Mouse (Mus musculus) brain, embryonic 14.5 days (tissue): ENCODE results near the gene Cdh1. TPM values are rescaled to one million over a fixed set of nuclear protein-coding genes. Genes with fewer than 3 reads are reported as not detected.

Experiments used
- DNase-seq: peaks from one replicate; pipeline ENCODE4 v3.0.0-alpha.2; 2011; ENCODE audit warnings: low read depth
- CTCF ChIP-seq: fragments of 200-500 bp; IDR thresholded peaks from 2 replicates; pipeline ENCODE4 v1.5.1; 2012; ENCODE audit warnings: inconsistent platforms, mild to moderate bottlenecking, moderate library complexity, borderline replicate concordance; ENCODE audit not compliant: insufficient read depth, insufficient read length; ENCODE audit errors: extremely low read depth
- POLR2A ChIP-seq: fragments of 200-500 bp; IDR thresholded peaks from 2 replicates; pipeline ENCODE4 v1.6.1; 2012; ENCODE audit warnings: mild to moderate bottlenecking, inconsistent platforms, borderline replicate concordance; ENCODE audit not compliant: poor library complexity, insufficient read depth, insufficient read length, severe bottlenecking; ENCODE audit errors: extremely low read depth
- polyA plus RNA-seq: library from polyadenylated mRNA; depleted of rRNA; stranded (reverse); fragments of >200 nt; gene quantifications from 2 replicates; pipeline ENCODE4 v1.2.3, GENCODE M21; 2012; rRNA removed

Gene Cdh1
- polyA plus RNA-seq, 1 experiment: 4.3 TPM

DNA sequence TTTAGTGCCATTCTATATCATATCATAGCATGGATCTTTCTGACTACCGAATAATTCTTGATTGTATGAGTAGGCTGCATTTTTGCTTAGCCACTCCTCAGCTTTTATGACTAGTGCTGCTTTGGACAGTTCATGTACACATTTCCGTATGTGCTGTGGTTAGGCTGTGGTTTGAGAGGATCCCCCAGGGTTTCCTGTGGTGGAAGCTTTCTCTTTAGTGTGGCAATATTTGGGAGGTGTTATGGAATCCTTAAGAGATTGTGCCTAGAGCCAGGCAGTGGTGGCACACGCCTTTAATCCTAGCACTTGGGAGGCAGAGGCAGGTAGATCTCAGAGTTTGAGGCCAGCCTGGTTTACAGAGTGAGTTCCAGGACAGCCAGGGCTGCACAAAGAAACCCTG, 98.2 kb downstream of the Cdh1 start:
- TF ChIP-seq POLR2A (no peak), CTCF (no peak)
- no peak for DNase-seq

DNA sequence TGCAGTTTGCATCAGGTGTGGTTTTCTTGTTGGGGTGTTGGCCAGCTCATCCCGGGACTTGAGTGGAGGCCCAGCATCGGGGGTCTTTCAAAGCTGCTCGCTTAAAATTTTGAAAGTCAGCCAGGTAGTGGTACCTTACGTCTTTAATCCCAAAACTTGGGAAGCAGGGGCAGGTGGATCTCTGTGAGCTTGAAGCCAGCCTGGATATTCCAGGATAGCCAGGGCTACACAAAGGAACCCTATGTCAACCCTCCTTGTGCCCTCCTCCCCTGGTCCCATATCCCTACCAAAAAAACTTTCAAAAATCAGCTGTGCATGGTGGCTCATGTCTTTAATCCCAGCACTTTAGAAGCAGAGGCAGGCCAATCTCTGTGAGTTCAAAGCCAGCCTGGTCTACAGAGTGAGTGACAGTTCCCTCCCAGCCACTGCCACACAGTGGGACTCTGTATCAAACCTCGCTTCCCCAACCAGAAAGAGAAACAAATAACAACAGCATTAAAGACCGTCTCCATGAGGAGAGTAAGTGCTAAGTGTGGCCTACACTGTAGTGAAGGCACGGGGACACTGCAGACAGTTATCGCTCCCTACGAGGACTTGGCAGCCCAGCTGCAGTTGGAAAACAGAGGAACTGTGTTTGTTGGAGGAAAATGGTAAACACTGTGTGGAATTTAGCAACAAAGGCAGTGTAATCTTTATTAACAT, 101.2 kb downstream of the Cdh1 start:
- TF ChIP-seq CTCF (no peak), POLR2A (no peak)
- no peak for DNase-seq

DNA sequence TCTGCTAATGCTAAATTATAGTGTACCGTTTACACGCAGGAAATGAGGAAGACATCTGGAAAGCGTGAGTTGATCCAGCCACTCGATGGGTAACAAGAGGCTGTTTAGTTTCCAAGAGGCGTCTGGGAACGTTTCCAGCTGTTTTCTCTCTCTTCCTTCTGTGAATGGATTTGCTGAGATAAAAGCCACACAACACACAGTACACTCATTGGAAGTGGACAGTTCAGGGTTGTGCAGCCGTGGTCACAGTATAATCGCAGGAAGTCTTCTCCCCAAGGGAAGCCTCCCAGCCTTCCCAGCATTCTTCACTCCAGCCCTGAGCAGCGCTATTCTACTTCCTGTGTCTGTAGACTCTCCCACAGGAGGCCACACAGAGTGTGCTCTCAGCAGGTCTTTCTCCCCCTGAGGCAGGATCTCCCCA, 101.8 kb downstream of the Cdh1 start:
- no peak for TF ChIP-seq POLR2A
- TF ChIP-seq CTCF: no peak
- peak; percentile 75 for DNase-seq

DNA sequence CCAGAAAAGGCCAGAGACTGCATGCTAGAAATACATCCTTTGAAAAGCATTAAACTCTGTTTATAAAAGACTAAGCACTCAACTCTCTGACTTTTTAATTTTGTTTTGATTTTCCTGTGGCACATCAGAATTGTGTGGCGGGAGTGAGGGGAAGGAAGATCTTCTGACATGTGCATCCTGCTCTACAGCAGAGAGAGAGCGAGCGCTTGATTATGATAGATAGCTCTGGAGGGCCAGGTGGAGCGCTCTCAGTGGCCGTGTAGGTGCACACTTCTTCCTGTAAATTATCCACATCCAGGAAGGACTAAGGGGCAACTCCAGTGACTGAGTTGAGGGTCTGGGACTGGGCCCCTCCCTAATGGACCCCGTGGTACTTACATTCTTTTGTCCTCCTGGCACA, 103.0 kb downstream of the Cdh1 start:
- no peak for DNase-seq
- TF ChIP-seq CTCF (no peak), POLR2A (no peak)

DNA sequence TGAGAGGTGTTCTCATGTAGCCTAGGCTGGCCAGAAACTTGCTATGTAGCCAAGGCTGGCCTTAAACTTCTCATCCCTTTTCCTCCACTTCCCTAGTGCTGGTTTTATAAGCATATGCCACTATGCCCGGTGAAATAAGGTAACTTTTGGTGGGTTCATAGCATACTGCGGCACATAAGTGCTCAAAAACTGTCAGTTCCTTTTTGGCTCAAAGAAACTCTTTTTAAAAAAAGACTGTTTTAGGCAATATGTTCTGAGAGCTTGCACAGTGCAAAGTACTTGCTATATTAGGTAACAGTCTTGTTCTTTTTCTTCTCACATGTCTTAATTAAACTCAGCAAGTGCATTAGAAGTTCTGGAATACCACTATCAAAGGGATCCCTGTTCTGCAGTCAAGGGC, 106.9 kb downstream of the Cdh1 start:
- no peak for TF ChIP-seq CTCF
- no peak for TF ChIP-seq POLR2A
- DNase-seq: no peak

DNA sequence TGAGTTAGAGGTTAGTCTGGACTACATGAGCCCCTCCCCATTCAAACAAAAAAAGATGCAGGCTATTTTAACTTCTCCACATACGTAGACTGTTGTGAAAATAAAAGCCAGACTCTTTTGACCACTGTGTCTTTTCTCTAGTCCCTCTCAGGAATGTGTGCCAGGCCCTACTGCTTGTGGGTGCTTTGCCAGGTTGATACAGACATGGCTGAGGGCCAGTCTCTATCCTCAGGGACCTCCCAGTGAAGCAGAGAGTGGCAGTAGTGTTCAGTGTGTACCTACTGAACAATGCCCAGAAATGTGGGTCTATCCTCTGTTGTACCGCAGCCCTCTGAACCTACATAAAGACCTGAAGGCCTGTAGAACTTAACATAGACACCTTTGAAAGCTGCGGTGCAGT, 109.3 kb downstream of the Cdh1 start:
- DNase-seq: no peak
- no peak for TF ChIP-seq POLR2A
- no peak for TF ChIP-seq CTCF

DNA sequence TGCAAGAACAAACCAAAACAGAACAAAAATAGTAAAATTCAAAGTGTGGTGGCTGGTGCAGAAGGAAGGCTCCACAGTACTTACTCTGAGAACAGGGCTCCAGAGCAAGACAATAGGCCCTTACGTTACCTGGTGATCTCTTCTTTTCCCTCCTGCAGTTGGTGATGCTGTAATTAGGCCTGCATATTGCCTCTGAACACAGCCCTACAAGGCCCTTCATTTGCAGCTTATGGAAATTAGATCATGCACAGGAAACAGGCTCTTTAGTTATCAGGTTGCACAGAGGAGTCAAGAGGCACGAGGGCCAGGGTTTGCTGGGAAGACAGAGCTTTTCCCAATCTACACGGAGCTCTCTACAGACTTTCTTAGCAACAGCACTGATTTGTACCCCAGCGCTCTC, 111.1 kb downstream of the Cdh1 start:
- DNase-seq: no peak
- TF ChIP-seq CTCF (no peak), POLR2A (no peak)

DNA sequence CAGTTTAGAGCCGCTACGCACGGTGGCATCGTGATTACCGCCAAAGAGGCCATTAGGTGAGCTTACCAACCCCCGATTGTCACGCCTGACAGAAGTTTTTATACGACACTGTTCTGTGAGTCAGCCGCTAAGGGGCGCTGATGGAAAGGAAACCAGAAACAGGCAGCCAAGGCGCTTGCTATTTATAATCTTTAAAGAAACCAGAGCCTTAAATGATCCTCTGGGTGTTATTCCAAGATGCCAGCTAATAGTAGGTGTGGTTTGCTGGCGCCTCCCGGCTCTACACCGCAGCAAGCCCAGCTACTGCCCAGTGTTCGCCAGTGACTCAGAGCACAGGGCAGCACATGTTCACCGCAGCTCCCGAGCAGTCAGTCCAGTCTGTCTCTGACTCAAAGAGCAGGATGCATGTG, 114.9 kb downstream of the Cdh1 start:
- peak; percentile 91 for DNase-seq
- TF ChIP-seq CTCF (peak; percentile 84), POLR2A (no peak)

Other genes starting within 250 kb of the Cdh1 start
- gene Zfp90, start 188.0 kb upstream of the Cdh1 start, polyA plus RNA-seq: 32.1 and 34.0 TPM in 2 replicates
- gene 6030452D12Rik, start 102.8 kb upstream of the Cdh1 start, polyA plus RNA-seq: not detected in 2 replicates
- gene Cdh3, start 92.5 kb upstream of the Cdh1 start, polyA plus RNA-seq: 2.0 and 4.8 TPM in 2 replicates
- gene Gm10073, start 29.9 kb upstream of the Cdh1 start, polyA plus RNA-seq: 24.3 and 67.4 TPM in 2 replicates
- 3.8 and 5.2 TPM in 2 replicates for gene Tango6, start 79.7 kb downstream of the Cdh1 start, polyA plus RNA-seq